Mouse (Mus musculus) embryonic facial prominence, embryonic 10.5 days (tissue): ENCODE data around the gene 4931406P16Rik. TPM values are rescaled to one million over a fixed set of nuclear protein-coding genes. Genes with fewer than 3 reads are reported as not detected.

Experiments
- DNase-seq: peaks from one replicate; pipeline ENCODE4 v3.0.0-alpha.2; 2017; ENCODE audit warnings: low spot score
- H3K27ac ChIP-seq: fragments of 300-500 bp; sonication (generic); replicated peaks from 2 replicates; pipeline ENCODE4 v1.5.1; 2016; ENCODE audit warnings: mild to moderate bottlenecking
- H3K27me3 ChIP-seq: fragments of 300-500 bp; sonication (generic); replicated peaks from 2 replicates; pipeline ENCODE4 v1.6.1; 2016; ENCODE audit warnings: low read depth, mild to moderate bottlenecking; ENCODE audit not compliant: poor library complexity, severe bottlenecking
- H3K36me3 ChIP-seq: fragments of 300-500 bp; sonication (generic); replicated peaks from 2 replicates; pipeline ENCODE4 v1.6.1; 2016; ENCODE audit warnings: mild to moderate bottlenecking, moderate library complexity
- H3K4me1 ChIP-seq: fragments of 300-500 bp; sonication (generic); 2 replicates; pipeline ENCODE4 v1.6.1; 2016
- H3K4me3 ChIP-seq: fragments of 300-500 bp; sonication (generic); 2 replicates; pipeline ENCODE4 v1.5.1; 2016; ENCODE audit warnings: mild to moderate bottlenecking, moderate library complexity
- H3K9me3 ChIP-seq: fragments of 300-500 bp; sonication (generic); 2 replicates; pipeline ENCODE4 v1.6.1; 2016; ENCODE audit warnings: mild to moderate bottlenecking
- WGBS: fragments of 180-500 bp; shearing (Covaris S2); methylation state at CpG from one replicate; pipeline ENCODE4 v1.1.7; 2016; 5-methylcytosine and 5-hydroxymethylcytosine counted together
- polyA plus RNA-seq: library from polyadenylated mRNA; unstranded; fragments of >200 nt; fragmentation: Nextera tagmentation; extraction: Ambion mirVana; gene quantifications from 2 replicates; pipeline ENCODE4 v1.2.1, GENCODE M21; 2016

Gene 4931406P16Rik
- polyA plus RNA-seq, 1 experiment from 2014 or later, result 27.8 TPM

DNA sequence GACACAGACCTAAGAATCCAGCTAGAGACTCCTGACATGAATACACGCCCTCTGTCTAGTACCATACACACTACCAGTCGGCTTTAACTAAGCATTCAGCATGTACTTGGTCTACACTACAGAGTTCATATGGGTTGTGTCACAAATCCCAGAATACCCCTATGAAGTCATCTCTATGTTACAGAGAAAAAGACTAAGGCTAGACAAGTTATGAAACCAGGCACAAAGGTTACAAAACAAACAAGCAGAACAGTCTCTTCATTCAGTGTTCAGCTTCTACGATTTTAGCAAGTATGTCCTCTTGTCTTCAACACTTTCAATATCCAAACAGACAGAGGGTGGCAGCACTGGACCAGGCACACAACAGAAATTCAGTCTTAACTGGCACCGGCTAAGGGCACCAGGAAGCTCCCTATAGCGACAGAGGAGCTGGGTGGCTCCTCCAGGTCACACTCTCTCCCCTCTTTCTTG is 47.4 kb downstream of the 4931406P16Rik start:
- H3K36me3 ChIP-seq, result peaks cover 25% of the 10 kb centered on the region
- no peak overlapping the region for H3K4me3 ChIP-seq
- no peaks in the 10 kb centered on the region for H3K27me3 ChIP-seq
- H3K9me3 ChIP-seq, result no peaks in the 10 kb centered on the region
- H3K27ac ChIP-seq, result no peak overlapping the region
- WGBS, result 71% methylated on average over 5 of the region's 5 CpGs
- peak; percentile 16 for DNase-seq
- peaks cover 8% of the 10 kb centered on the region for H3K4me1 ChIP-seq

DNA sequence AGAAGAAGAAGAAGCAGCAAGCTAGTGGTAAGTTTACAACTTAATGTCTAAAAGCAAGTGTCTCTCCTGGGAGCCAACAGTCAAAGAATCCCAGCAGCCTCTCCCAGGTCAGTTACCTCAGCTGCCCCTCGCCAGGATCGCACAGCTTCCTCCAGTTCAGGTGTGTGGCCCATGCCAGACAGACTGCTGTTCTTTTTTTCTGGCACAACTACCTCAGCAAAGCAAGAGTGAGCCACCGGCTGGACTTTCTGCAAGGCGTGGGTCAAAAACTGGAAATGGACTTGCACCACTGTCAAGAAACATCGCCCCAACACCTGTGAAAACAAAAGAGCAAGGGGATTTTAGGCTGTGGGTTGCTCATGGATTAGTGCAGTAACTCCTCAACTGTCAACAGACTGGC is 49.9 kb downstream of the 4931406P16Rik start:
- H3K27ac ChIP-seq, result no peak overlapping the region
- H3K27me3 ChIP-seq, result no peaks in the 10 kb centered on the region
- H3K36me3 ChIP-seq, result peaks cover 37% of the 10 kb centered on the region
- no peaks in the 10 kb centered on the region for H3K9me3 ChIP-seq
- H3K4me1 ChIP-seq, result peaks cover 2% of the 10 kb centered on the region
- H3K4me3 ChIP-seq, result no peak overlapping the region
- no peak for DNase-seq
- 89% methylated on average over 5 of the region's 5 CpGs for WGBS

DNA sequence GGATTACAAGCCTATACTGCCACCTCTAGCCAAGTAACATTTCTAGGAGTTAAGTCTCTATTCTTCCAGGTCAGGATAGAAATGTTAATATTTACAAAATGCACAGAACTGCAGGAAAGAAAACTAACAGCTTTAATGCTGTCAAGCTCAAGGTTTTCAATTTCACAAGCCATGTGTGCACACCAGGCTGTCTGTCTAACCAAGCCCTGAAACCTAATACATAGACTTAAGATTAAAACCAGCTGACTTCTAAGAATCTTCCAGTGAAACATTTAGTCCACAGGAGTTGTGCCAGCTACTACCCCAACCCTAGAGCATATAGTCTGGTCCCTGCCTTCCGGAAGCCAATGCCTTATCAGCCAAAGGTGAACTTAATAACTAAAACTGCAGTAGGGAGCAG is 54.9 kb downstream of the 4931406P16Rik start:
- peaks cover 3% of the 10 kb centered on the region; the same call in 1 of the 2 replicates for H3K4me1 ChIP-seq
- peaks cover 74% of the 10 kb centered on the region for H3K36me3 ChIP-seq
- no peak overlapping the region for H3K4me3 ChIP-seq
- DNase-seq, result no peak
- H3K27ac ChIP-seq, result no peak overlapping the region
- H3K9me3 ChIP-seq, result no peaks in the 10 kb centered on the region
- H3K27me3 ChIP-seq, result no peaks in the 10 kb centered on the region
- 71% methylated on average over 1 of the region's 1 CpGs for WGBS

DNA sequence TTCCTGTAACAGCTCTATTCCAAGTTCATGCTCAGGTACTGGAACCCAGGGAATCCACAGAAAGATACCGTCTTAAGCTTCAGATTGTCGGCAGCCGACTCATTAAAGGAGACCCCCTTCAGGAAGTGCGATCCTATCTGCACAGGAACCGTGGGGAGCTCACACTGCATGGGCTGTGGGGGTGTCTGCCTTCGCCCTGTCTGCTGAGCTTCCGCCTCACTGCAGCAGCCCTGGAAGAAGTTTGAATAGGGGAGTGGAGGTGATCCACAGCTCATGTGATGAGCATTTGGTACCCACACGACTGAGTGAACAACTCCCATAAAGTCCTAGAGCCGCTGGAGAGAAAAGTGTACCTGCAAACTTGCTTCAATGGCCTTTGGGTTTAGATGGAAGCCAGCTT is 56.1 kb downstream of the 4931406P16Rik start:
- H3K9me3 ChIP-seq, result no peaks in the 10 kb centered on the region
- DNase-seq, result no peak
- WGBS, result 86% methylated on average over 9 of the region's 9 CpGs
- peaks cover 3% of the 10 kb centered on the region; the same call in 1 of the 2 replicates for H3K4me1 ChIP-seq
- no peak overlapping the region for H3K27ac ChIP-seq
- peaks cover 71% of the 10 kb centered on the region for H3K36me3 ChIP-seq
- no peak overlapping the region for H3K4me3 ChIP-seq
- no peaks in the 10 kb centered on the region for H3K27me3 ChIP-seq

DNA sequence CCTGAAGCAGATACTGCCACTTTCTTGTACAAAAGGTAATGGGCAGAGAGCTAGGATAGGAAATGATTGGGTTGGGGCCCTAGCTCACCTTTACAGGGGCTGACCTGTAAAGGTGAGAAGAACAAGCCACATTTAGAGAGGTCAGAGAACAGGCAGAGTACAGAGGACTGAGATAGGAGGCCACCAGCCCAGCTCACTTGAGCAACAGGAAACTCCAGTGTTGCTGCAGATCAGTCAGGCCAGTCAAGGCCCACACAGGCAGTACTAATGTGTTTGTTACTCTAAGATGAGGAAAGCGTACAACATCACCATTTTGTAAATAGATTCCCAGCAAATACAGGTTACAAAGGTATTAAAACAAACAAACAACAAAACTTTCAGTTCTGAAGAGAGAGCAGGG is 57.4 kb downstream of the 4931406P16Rik start:
- Histone ChIP-seq H3K4me1 (peaks cover 3% of the 10 kb centered on the region; the same call in 1 of the 2 replicates), H3K36me3 (peaks cover 61% of the 10 kb centered on the region)

DNA sequence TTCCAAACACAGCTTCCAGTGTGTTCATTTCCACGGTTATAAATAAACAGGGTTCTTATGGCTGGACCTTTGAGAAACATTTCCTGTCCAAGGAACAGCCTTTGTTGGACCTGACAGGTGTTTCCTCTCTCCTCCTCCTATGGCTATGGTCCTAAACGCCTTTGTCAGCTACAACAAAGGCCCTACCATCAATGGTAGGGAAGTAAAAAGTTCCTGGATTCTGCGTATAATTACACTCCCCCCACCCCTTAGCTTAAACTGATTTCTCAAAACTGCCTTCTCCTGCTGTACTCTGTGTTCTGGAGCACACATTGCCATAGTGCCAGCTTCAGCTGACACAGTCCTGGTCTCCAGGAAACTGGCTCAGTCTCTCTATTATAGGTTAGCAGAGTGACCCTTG is 58.2 kb downstream of the 4931406P16Rik start:
- Histone ChIP-seq H3K9me3 (no peaks in the 10 kb centered on the region), H3K27ac (no peak overlapping the region), H3K4me3 (no peak overlapping the region), H3K36me3 (peaks cover 63% of the 10 kb centered on the region), H3K4me1 (peaks cover 3% of the 10 kb centered on the region; the same call in 1 of the 2 replicates), H3K27me3 (no peaks in the 10 kb centered on the region)
- 78% methylated on average over 3 of the region's 3 CpGs for WGBS
- DNase-seq, result no peak

More for the DNA sequence above, 57.4 kb downstream of the 4931406P16Rik start:
- H3K27ac ChIP-seq, result no peak overlapping the region
- no peak overlapping the region for H3K4me3 ChIP-seq
- DNase-seq, result no peak
- H3K27me3 ChIP-seq, result no peaks in the 10 kb centered on the region
- H3K9me3 ChIP-seq, result no peaks in the 10 kb centered on the region
- WGBS, result 86% methylated on average over 1 of the region's 1 CpGs

DNA sequence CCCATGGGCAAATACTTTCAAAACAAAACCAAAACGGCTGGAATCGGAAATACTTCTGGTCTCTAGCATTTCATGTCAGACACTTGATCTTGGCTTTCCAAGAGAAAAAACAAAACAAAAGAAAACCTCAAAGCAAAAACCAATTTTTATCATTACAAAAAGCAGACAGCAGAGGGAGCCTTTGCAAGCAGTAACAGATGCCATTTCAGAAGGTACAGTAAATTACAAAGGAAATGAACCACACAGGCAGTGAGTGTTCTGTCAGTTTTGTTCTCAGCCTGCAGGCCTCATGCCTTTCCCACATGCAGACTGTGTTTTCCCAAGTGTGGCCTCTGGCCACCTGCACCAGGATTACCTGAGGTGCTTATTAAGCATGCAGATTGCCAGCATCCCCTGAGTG is 61.3 kb downstream of the 4931406P16Rik start:
- Histone ChIP-seq H3K9me3 (no peaks in the 10 kb centered on the region), H3K36me3 (peaks cover 70% of the 10 kb centered on the region), H3K27me3 (no peaks in the 10 kb centered on the region), H3K4me3 (no peak overlapping the region), H3K27ac (no peak overlapping the region), H3K4me1 (no peaks in the 10 kb centered on the region)
- 84% methylated on average over 2 of the region's 2 CpGs for WGBS
- DNase-seq, result no peak

DNA sequence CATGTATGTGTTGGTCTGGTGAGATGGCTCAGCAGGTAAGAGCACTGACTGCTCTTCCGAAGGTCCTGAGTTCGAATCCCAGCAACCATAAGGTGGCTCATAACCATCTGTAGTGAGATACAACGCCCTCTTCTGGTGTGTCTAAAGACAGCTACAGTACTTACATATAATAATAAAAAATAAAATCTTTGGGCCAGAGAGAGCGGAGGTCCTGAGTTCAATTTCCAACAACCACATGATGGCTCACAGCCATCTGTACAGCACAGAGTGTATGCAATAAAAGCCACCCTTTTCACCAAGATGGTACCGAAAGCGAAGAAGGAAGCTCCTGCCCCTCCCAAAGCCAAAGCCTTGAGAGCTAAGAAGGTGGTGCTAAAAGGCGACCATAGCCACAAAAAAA is 62.6 kb downstream of the 4931406P16Rik start, which contains the start of gene Gm6096:
Gene Gm6096 (plus strand): TSS at position 301 of the 400 bp plus-strand sequence.
- H3K4me3 ChIP-seq, result no peak within 1 kb of the TSS
- WGBS, result 94% methylated on average over 7 of the region's 7 CpGs
- no peaks in the 10 kb centered on the region for H3K9me3 ChIP-seq
- H3K27me3 ChIP-seq, result no peaks in the 10 kb centered on the region
- no peak within 1 kb of the TSS for H3K27ac ChIP-seq
- peaks cover 69% of the 10 kb centered on the region for H3K36me3 ChIP-seq
- no peak for DNase-seq
- no peaks in the 10 kb centered on the region for H3K4me1 ChIP-seq

DNA sequence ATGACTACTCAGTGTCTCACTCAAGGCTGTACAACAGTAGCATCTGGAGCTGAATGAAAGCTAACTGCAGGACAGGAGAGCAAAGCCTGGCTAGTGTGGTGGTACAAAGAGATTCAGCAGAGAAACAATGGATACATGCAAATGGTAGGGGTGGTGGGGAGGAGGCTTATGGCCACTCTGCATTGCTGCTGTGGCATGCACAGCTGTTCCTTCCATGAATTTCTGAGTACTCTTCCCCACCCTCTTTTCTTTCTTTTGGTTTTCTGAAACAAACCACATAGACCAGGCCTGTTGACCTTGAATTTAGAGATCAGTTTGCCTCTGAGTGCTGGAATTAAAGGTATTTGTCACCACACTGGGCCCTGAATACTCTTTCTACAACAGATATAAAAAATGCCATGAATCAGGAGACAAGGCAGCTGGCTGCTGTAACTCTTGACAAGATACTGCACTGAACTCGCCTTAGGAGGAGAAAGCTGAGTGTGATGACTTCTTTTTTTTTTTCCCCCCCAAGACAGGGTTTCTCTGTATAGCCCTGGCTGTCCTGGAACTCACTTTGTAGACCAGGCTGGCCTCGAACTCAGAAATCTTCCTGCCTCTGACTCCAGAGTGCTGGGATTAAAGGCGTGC is 66.4 kb downstream of the 4931406P16Rik start:
- Histone ChIP-seq H3K9me3 (no peaks in the 10 kb centered on the region), H3K27ac (no peak overlapping the region), H3K4me1 (no peaks in the 10 kb centered on the region), H3K27me3 (no peaks in the 10 kb centered on the region), H3K36me3 (peaks cover 75% of the 10 kb centered on the region), H3K4me3 (no peak overlapping the region)
- no peak for DNase-seq
- WGBS, result 92% methylated on average over 3 of the region's 3 CpGs

DNA sequence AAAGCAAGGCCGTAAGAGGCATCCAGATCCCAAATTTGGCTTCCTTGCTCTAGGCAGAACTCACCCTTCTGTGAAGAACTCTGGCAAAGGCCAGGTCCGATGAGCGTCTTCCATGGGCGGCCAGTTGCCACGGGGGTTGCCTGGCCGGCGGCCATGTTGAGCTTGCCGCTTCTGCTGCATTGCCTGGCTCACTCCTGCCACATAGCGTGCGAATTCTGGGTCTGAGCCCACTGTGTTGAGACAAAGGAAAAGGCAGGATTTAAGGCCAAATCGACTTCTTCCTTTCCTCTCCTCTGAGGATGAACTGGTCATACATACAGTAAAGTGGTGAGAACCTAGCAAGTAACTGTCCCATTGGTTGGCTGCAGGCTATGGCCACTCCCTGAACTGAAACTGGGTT is 71.2 kb downstream of the 4931406P16Rik start:
- WGBS, result 94% methylated on average over 11 of the region's 11 CpGs
- peaks cover 82% of the 10 kb centered on the region for H3K36me3 ChIP-seq
- H3K4me3 ChIP-seq, result no peak overlapping the region
- no peak for DNase-seq
- no peaks in the 10 kb centered on the region for H3K27me3 ChIP-seq
- no peak overlapping the region for H3K27ac ChIP-seq
- no peaks in the 10 kb centered on the region for H3K4me1 ChIP-seq
- H3K9me3 ChIP-seq, result no peaks in the 10 kb centered on the region

DNA sequence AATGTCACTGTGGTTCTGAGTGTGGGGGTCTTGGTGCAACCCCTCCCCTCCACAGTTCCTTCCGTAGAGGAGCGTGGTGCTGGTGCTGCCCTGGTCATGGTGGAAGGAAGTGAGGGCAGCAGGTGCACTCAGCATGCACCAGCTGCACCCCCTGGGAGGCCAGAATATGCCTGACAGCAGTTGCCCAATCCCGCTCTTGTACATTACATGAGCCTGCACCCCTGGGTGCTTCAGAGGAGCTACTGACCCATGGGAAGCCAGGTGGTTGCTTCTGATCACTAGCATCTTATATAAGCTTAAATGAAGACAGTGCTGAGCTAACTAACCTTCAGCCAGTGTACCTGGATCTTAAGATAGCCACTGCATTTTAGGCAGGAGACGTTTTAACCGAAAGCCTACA is 75.3 kb downstream of the 4931406P16Rik start:
- Histone ChIP-seq H3K4me1 (peaks cover 16% of the 10 kb centered on the region), H3K27ac (no peak overlapping the region), H3K36me3 (peaks cover 64% of the 10 kb centered on the region), H3K9me3 (no peaks in the 10 kb centered on the region), H3K27me3 (no peaks in the 10 kb centered on the region), H3K4me3 (no peak overlapping the region)
- DNase-seq, result no peak
- 89% methylated on average over 5 of the region's 5 CpGs for WGBS

DNA sequence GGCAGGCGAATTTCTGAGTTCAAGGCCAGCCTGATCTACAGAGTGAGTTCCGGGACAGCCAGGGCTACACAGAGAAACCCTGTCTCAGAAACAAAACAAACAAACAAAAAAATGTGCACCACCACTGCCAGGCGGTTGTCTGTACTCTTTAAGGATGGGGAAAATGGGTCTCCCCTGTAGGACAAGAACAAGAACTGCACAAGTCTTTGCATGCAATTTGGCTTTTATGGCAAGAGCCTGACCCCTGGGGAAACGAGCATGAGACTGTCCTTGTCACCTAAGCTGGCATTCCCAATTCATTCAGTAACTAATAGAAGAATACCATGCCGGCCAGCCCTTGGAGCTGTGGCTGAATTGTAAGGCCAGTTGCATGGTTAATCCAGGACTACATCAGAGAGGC is 77.7 kb downstream of the 4931406P16Rik start:
- WGBS, result 88% methylated on average over 5 of the region's 5 CpGs
- H3K4me3 ChIP-seq, result no peak overlapping the region

More for the DNA sequence above, 77.7 kb downstream of the 4931406P16Rik start:
- Histone ChIP-seq H3K27me3 (no peaks in the 10 kb centered on the region), H3K9me3 (no peaks in the 10 kb centered on the region), H3K36me3 (peaks cover 46% of the 10 kb centered on the region), H3K27ac (0 out of 2 replicates have a peak overlapping the region, but pooled peaks have one; percentile 14), H3K4me1 (peaks cover 18% of the 10 kb centered on the region)
- DNase-seq, result no peak
